Mouse (Mus musculus) left cerebral cortex, postnatal 4 days (tissue): Measurements from ENCODE around the gene Gadl1. TPM values are rescaled to one million over a fixed set of nuclear protein-coding genes. Genes with fewer than 3 reads are reported as not detected.

Experiments
- DNase-seq: peaks from one replicate; pipeline ENCODE4 v3.0.0-alpha.2; 2022
- intact Hi-C: fragments of 180-260 bp; cut with DNase I; formaldehyde crosslinking; loops from one replicate; pipeline ENCODE4 v1.15.1; 2025
- total RNA-seq, 2 experiments: library from RNA; stranded (reverse); gene quantifications; 2 replicates each; pipeline ENCODE4 v1.2.3; 2021

Gene Gadl1
- total RNA-seq, 2 experiments from 2014 or later = 0.10 TPM; not detected in 1

DNA sequence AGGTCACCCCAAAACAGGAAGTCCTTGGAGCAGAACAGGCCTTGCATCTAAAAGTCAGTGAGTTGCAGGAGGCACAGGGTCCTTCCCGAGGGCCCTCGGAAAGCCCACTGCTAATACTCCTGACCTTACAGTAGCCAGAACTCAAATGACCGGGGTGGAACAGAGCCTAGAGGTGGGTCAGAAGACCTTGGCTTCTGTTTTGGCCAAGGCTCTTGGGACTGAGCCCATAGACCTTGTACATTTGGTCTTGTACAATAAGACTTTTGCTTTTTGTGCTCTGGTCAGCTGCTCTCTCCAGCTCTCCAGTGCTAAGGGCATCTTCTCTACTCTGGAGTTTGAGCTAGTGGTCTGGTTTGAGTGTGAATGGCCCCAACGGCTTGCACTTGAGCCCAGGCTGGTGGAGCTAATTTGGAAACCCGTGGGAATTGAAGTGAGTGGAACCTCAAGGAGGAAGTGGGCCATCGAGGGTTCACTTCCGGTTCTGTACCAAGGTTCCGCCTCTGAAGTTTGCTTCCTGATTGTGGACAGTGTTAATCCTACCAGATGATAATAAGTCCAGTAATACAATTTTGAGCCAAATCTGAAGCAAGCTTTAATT is 174.6 kb downstream of the Gadl1 start:
- intact Hi-C loops = loop anchor here (10.0 kb wide), 1 partner anchor 261 kb away; no protein-coding TSS in a partner anchor
- DNase-seq = no peak

DNA sequence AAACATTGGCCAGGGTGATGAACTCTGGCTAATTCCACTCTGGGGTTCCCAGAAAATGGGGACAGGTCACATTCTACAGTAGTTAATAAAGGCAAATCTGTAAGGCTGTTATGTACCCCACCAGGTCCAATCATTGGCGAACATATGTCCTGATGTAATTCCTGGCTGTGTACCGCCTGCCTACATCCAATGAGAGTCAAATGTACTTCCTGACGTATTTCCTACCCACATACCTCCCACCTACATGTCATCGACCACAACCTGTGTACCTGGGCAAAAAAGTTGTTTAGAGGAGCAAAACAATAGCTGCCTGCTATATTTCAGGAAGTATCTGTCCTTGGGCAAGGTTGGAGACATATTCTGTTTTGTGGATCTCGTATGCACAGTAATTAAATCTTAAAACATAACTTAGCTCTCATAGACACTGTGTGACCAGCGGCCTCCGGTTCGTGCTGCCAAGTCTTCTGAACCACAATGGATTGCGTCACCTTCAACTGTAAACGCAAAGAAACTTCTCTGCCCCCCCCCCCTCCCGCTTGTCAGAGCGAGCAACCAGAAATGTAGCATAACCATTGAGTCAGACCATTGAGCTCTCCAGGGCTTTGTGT is 175.2 kb downstream of the Gadl1 start:
- intact Hi-C loops = loop anchor here (10.0 kb wide), 1 partner anchor 260 kb away; no protein-coding TSS in a partner anchor
- no peak for DNase-seq

- intact Hi-C loops = loop anchor here (10.0 kb wide), 1 partner anchor 259 kb away; no protein-coding TSS in a partner anchor
- no peak for DNase-seq
Measured at GRCm38 (mm10) chr9:116085999-116086398, 176.7 kb downstream of the Gadl1 start.

DNA sequence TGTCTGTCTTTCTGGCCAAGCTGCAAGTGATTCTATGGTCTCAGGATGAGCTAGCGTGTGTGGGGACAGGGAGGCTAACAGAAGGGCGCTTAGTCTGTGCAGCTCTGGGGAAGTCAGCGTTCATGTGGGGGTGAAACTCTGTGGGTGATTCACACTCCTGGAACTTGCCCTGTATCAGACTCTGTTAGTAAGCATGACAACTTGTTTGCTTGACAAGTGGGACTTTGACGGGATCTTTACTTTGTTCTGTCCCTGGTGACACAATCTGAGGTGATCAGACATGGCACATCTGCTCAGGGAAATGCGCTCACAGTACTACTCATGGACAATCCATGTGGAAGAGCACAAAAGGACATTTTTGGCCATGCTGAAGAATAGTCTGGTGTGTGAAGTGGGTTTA is 178.0 kb downstream of the Gadl1 start:
- DNase-seq = no peak
- intact Hi-C loops = loop anchor here (10.0 kb wide), 1 partner anchor 258 kb away; no protein-coding TSS in a partner anchor

DNA sequence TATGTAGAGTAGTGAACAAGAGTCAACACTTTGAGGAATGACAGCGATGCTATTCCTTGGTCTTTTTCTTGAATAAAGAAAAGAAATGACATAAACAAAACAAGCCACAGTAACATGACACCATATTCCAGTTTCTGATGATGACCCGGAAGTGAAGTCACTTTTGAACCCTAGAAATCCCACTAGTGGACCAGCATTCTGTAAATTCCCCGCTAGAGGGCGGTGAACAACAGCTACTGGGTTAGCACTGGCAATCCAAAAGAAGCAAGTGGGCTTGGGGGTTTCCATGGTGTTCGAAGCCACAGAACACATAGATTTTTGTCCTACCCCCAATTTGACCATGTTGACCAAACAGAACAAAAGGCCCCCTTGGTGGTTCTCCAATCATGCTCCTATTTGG is 178.6 kb downstream of the Gadl1 start:
- intact Hi-C loops = loop anchor here (10.0 kb wide), 1 partner anchor 257 kb away; no protein-coding TSS in a partner anchor
- peak; percentile 74 for DNase-seq

- no peak for DNase-seq
Measured at GRCm38 (mm10) chr9:116088912-116089311, 179.7 kb downstream of the Gadl1 start.

DNA sequence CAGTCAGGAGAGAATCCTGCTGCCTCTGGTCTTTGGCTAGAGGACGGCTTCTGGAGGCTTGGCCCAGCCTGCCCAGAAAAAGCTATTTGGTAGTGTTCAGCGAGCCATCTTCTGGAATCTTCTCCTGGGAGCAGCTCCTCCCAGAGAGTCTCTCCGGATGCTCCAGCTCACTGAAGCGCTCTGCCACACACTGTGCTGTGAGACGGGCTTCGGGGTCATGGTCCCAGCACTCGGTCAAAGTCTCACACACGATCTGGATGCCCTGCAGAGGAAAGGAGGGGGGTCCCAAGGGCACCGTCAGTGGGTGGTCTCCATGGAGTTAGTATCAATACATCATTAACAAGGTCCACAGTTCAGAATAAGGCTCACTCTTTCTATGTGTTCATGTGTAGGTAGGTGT is 181.0 kb downstream of the Gadl1 start:
- no peak for DNase-seq
- intact Hi-C loops = no loop called here

More at GRCm38 (mm10) chr9:116088912-116089311, 179.7 kb downstream of the Gadl1 start:
- intact Hi-C loops = loop anchor here (10.0 kb wide), 1 partner anchor 256 kb away; no protein-coding TSS in a partner anchor

- intact Hi-C loops = no loop called here
- DNase-seq = no peak
Measured at GRCm38 (mm10) chr9:116091101-116091841, 182.0 kb downstream of the Gadl1 start.

DNA sequence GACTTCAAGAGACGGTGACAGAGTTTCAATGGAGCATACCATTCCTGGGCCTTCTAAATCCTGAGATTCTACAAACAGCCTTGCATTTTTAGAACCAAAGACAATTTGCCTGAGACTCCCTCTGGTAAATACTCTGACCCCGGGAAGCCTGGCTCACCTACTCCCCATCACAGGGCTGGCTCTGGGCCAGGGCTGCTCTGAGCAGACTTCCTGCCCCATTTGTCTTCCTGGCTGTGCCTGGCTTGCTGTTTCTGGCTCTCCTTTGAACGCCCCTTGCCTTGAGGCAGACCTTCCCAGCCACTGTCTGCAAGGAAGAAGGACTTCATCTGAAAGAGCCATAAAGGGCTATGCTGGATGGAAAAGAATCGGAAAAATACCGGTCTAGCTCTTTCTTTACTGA is 182.7 kb downstream of the Gadl1 start:
- intact Hi-C loops = no loop called here
- peak; percentile 34 for DNase-seq

GRCm38 (mm10) chr9:116098724-116099595 is 189.7 kb downstream of the Gadl1 start:
- intact Hi-C loops = no loop called here
- DNase-seq = peak; percentile 66

- intact Hi-C loops = no loop called here
- DNase-seq = peak; percentile 17
Measured at GRCm38 (mm10) chr9:116099596-116099993, 190.3 kb downstream of the Gadl1 start.

GRCm38 (mm10) chr9:116100015-116100414 is 190.8 kb downstream of the Gadl1 start:
- intact Hi-C loops = no loop called here
- DNase-seq = peak; percentile 13

DNA sequence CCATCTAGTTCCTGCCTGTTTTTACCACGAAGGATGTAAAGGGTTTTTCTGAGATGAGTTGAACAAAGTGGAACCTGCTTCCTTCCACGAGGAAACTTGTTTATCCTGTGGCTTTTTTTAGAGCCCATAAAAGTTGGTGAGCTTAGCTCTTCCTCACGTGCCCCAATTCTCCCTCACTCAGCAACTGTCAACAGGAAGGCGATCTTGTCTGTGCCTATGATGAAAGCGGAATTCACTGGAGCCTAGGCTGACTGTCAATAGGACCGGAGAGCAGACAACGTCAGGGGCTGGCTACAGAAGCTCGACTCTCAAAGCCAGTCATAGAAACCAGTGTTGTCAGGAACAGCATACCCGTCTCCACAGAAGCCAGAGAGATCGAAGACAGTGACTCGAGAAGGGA is 192.6 kb downstream of the Gadl1 start:
- intact Hi-C loops = no loop called here
- DNase-seq = no peak

DNA sequence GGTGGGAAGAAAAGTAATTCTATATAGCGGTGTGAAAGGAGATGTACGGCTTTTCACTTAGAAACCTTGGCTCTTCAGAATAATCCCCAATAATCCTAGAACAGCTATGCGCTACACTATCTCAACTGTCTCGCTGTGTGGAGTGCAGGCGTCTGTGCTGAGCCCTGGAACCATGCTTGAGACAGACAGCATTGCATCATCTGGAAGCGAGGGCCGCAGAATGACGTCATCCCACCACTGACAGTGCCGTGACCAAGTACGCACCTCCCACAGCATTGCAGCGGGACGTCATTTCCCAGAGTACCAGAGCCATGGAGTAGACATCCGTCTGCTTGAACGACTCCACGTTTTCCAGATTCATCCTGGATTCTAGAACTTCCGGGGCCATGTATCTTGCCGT is 195.5 kb downstream of the Gadl1 start:
- intact Hi-C loops = no loop called here
- DNase-seq = no peak

- intact Hi-C loops = no loop called here
Measured at GRCm38 (mm10) chr9:116108729-116109128, 199.5 kb downstream of the Gadl1 start.

GRCm38 (mm10) chr9:116111149-116111970 is 202.1 kb downstream of the Gadl1 start:
- intact Hi-C loops = no loop called here
- no peak for DNase-seq

More at GRCm38 (mm10) chr9:116108729-116109128, 199.5 kb downstream of the Gadl1 start:
- DNase-seq = no peak

GRCm38 (mm10) chr9:116114339-116114738 is 205.1 kb downstream of the Gadl1 start:
- DNase-seq = no peak
- intact Hi-C loops = no loop called here

DNA sequence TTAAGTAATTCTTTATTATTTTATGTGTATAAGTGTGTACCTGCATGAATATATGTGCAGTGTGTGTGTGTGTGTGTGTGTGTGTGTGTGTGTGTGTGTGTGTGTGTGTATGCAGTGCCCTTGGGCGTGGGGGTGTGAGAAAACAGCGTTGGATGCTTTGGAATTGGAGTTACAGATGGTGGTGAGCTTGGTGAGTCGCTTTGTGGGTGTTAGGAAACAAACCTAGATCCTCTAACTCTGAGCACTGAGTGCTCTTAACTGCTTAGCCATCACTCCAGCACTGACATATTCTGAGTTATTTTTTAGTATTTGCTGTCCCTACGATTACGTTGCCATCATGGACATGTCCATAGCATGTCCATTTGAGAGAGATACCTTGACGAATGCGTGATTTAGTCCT is 206.6 kb downstream of the Gadl1 start:
- intact Hi-C loops = no loop called here
- no peak for DNase-seq

GRCm38 (mm10) chr9:116118332-116118872 is 209.1 kb downstream of the Gadl1 start:
- intact Hi-C loops = no loop called here
- no peak for DNase-seq
